Mouse (Mus musculus): Measurements from ENCODE around the gene Aftph.
A peak's percentile ranks its signal among the peaks of the same experiment; 100 is the strongest.

The Aftph gene

GRCm38 (mm10) chr11:20647902-20648625 is 93.3 kb downstream of the Aftph start:
- DNase-seq (ENCODE audit: inconsistent ontology term): no peak

- DNase-seq (ENCODE audit: inconsistent ontology term): no peak
These were observed 94.2 kb downstream of the Aftph start for GRCm38 (mm10) chr11:20646986-20647726.

- no peak for DNase-seq (ENCODE audit: inconsistent ontology term)
These were observed 95.2 kb downstream of the Aftph start for GRCm38 (mm10) chr11:20646142-20646541.

- DNase-seq (ENCODE audit: inconsistent ontology term): no peak
These were observed 95.9 kb downstream of the Aftph start for GRCm38 (mm10) chr11:20645521-20645920.

- no peak for DNase-seq (ENCODE audit: inconsistent ontology term)
These were observed 96.5 kb downstream of the Aftph start for GRCm38 (mm10) chr11:20644872-20645271.

GRCm38 (mm10) chr11:20644166-20644565 is 97.2 kb downstream of the Aftph start:
- DNase-seq (ENCODE audit: inconsistent ontology term): no peak

GRCm38 (mm10) chr11:20643161-20643560 is 98.2 kb downstream of the Aftph start:
- DNase-seq (ENCODE audit: inconsistent ontology term): no peak

- no peak for DNase-seq (ENCODE audit: inconsistent ontology term)
These were observed 99.1 kb downstream of the Aftph start for GRCm38 (mm10) chr11:20642321-20642720.

GRCm38 (mm10) chr11:20639918-20640447 is 101.4 kb downstream of the Aftph start:
- DNase-seq (ENCODE audit: inconsistent ontology term): peak; percentile 85

GRCm38 (mm10) chr11:20638841-20639240 is 102.5 kb downstream of the Aftph start:
- DNase-seq (ENCODE audit: inconsistent ontology term): no peak

GRCm38 (mm10) chr11:20637060-20637459 is 104.3 kb downstream of the Aftph start:
- DNase-seq (ENCODE audit: inconsistent ontology term): no peak

GRCm38 (mm10) chr11:20636114-20636513 is 105.3 kb downstream of the Aftph start:
- no peak for DNase-seq (ENCODE audit: inconsistent ontology term)

- no peak for DNase-seq (ENCODE audit: inconsistent ontology term)
These were observed 105.7 kb downstream of the Aftph start for GRCm38 (mm10) chr11:20635646-20636045.
